Mouse (Mus musculus) lung, adult 2 months (tissue): ENCODE measurements around the gene Medag. TPM values are rescaled to one million over a fixed set of nuclear protein-coding genes. Genes with fewer than 3 reads are reported as not detected.

Experiments used
- DNase-seq: peaks from one replicate; pipeline ENCODE4 v3.0.0; 2022
- H3K4me1 ChIP-seq: fragments of 200-500 bp; 2 replicates; pipeline ENCODE4 v1.6.1; 2011; ENCODE audit warnings: low read length; ENCODE audit not compliant: control insufficient read depth, insufficient read depth
- H3K4me3 ChIP-seq: fragments of 200-500 bp; replicated peaks from 2 replicates; pipeline ENCODE3; 2011; ENCODE audit warnings: low read depth, mild to moderate bottlenecking, control low read depth, low read length; ENCODE audit errors: extremely low read depth
- CTCF ChIP-seq: fragments of 200-500 bp; IDR thresholded peaks from 2 replicates; pipeline ENCODE4 v1.5.1; 2011; ENCODE audit warnings: mild to moderate bottlenecking, low read length, control low read depth; ENCODE audit not compliant: insufficient read depth
- POLR2A ChIP-seq: fragments of 200-500 bp; IDR thresholded peaks from 2 replicates; pipeline ENCODE4 v1.6.1; 2011; ENCODE audit warnings: low read depth, mild to moderate bottlenecking, control low read depth, low read length, borderline replicate concordance; ENCODE audit errors: extremely low read depth
- WGBS: fragments of 180-500 bp; shearing (Covaris S2); methylation state at CpG from one replicate; pipeline ENCODE4 v1.1.7; 2018; 5-methylcytosine and 5-hydroxymethylcytosine counted together
- polyA plus RNA-seq: library from polyadenylated mRNA; depleted of rRNA; stranded (reverse); fragments of >200 nt; gene quantifications from 2 replicates; pipeline ENCODE4 v1.2.3, GENCODE M21; 2012

The Medag gene
- polyA plus RNA-seq, 1 experiment, result 5.2 TPM

- DNase-seq, result no peak
- WGBS, result 25% methylated on average over 9 of the region's 9 CpGs
- Histone ChIP-seq H3K4me3 (no peak overlapping the region), H3K4me1 (peaks cover 2% of the 10 kb centered on the region)
- no peak for TF ChIP-seq CTCF
- TF ChIP-seq POLR2A, result no peak
These were observed 38.3 kb upstream of the Medag start for GRCm38 (mm10) chr5:149373224-149373623.

- Histone ChIP-seq H3K4me1 (peaks cover 2% of the 10 kb centered on the region), H3K4me3 (no peak overlapping the region)
- no peak for TF ChIP-seq CTCF
- TF ChIP-seq POLR2A, result no peak
- DNase-seq, result no peak
- 41% methylated on average over 7 of the region's 7 CpGs for WGBS
These were observed 37.5 kb upstream of the Medag start for GRCm38 (mm10) chr5:149374026-149374425.

- DNase-seq, result no peak
- no peak for TF ChIP-seq POLR2A
- TF ChIP-seq CTCF, result no peak
- H3K4me1 ChIP-seq, result peaks cover 2% of the 10 kb centered on the region
- 49% methylated on average over 14 of the region's 14 CpGs for WGBS
- no peak overlapping the region for H3K4me3 ChIP-seq
These were observed 36.3 kb upstream of the Medag start for GRCm38 (mm10) chr5:149375074-149375888.

- DNase-seq, result peak; percentile 74
- WGBS, result under 1% methylated on average over 8 of the region's 8 CpGs
- TF ChIP-seq CTCF (peak; percentile 97), POLR2A (no peak)
- H3K4me1 ChIP-seq, result peaks cover 2% of the 10 kb centered on the region
- H3K4me3 ChIP-seq, result no peak overlapping the region
These were observed 35.7 kb upstream of the Medag start for GRCm38 (mm10) chr5:149375889-149376212.

- DNase-seq, result no peak
- TF ChIP-seq CTCF, result no peak
- no peak for TF ChIP-seq POLR2A
- 67% methylated on average over 7 of the region's 7 CpGs for WGBS
- Histone ChIP-seq H3K4me3 (no peak overlapping the region), H3K4me1 (peaks cover 2% of the 10 kb centered on the region)
These were observed 35.2 kb upstream of the Medag start for GRCm38 (mm10) chr5:149376367-149376766.

- DNase-seq, result no peak
- WGBS, result 17% methylated on average over 6 of the region's 6 CpGs
These were observed 34.3 kb upstream of the Medag start for GRCm38 (mm10) chr5:149377253-149377652.

GRCm38 (mm10) chr5:149378566-149378965, 33.0 kb upstream of the Medag start:
- TF ChIP-seq CTCF, result no peak
- no peak overlapping the region for H3K4me3 ChIP-seq
- no peak for DNase-seq
- peaks cover 2% of the 10 kb centered on the region for H3K4me1 ChIP-seq
- WGBS, result 81% methylated on average over 7 of the region's 7 CpGs

More at GRCm38 (mm10) chr5:149377253-149377652, 34.3 kb upstream of the Medag start:
- H3K4me3 ChIP-seq, result no peak overlapping the region
- peaks cover 2% of the 10 kb centered on the region for H3K4me1 ChIP-seq
- TF ChIP-seq POLR2A, result no peak
- no peak for TF ChIP-seq CTCF

- TF ChIP-seq CTCF (no peak), POLR2A (no peak)
- no peak overlapping the region for H3K4me3 ChIP-seq
- WGBS, result 76% methylated on average over 16 of the region's 16 CpGs
- peaks cover 2% of the 10 kb centered on the region for H3K4me1 ChIP-seq
- DNase-seq, result no peak
These were observed 32.3 kb upstream of the Medag start for GRCm38 (mm10) chr5:149379131-149379784.

- peaks cover 2% of the 10 kb centered on the region for H3K4me1 ChIP-seq
- no peak overlapping the region for H3K4me3 ChIP-seq
These were observed 31.7 kb upstream of the Medag start for GRCm38 (mm10) chr5:149379861-149380260.

More at GRCm38 (mm10) chr5:149379861-149380260, 31.7 kb upstream of the Medag start:
- 96% methylated on average over 8 of the region's 8 CpGs for WGBS
- TF ChIP-seq CTCF, result no peak
- no peak for TF ChIP-seq POLR2A
- no peak for DNase-seq
